Mouse (Mus musculus): Measurements from ENCODE around the gene Ptgis. TPM values are rescaled to one million over a fixed set of nuclear protein-coding genes. Genes with fewer than 3 reads are reported as not detected.

Ptgis gene
- polyA plus RNA-seq (2012; rRNA removed; ENCODE audit: low replicate concordance) = 7.1 and 7.9 TPM in 2 replicates

GRCm38 (mm10) chr2:167240008-167240964 lies at the start of gene Ptgis:
TSS of gene Ptgis (minus strand) at chr2:167240604.

GRCm38 (mm10) chr2:167190076-167190399 lies 50.4 kb downstream of the Ptgis start, which contains the start of gene Kcnb1:
TSS of gene Kcnb1 (minus strand) at chr2:167190155.

Other genes with a start within 250 kb of the Ptgis start
- gene Stau1, start 244.3 kb downstream of the Ptgis start, polyA plus RNA-seq (2012; rRNA removed; ENCODE audit: low replicate concordance) = 7.0 and 15.6 TPM in 2 replicates
- 10.7 and 15.9 TPM in 2 replicates for gene Ddx27, start 225.4 kb downstream of the Ptgis start, polyA plus RNA-seq (2012; rRNA removed; ENCODE audit: low replicate concordance)
- 20.6 and 41.2 TPM in 2 replicates for gene Znfx1, start 177.6 kb downstream of the Ptgis start, polyA plus RNA-seq (2012; rRNA removed; ENCODE audit: low replicate concordance)
- 1.5 and 3.1 TPM in 2 replicates for gene Kcnb1, start 50.4 kb downstream of the Ptgis start, polyA plus RNA-seq (2012; rRNA removed; ENCODE audit: low replicate concordance)
- gene B4galt5, start 108.6 kb upstream of the Ptgis start, polyA plus RNA-seq (2012; rRNA removed; ENCODE audit: low replicate concordance) = 28.0 and 57.3 TPM in 2 replicates
- gene Slc9a8, start 181.1 kb upstream of the Ptgis start, polyA plus RNA-seq (2012; rRNA removed; ENCODE audit: low replicate concordance) = 30.6 and 35.2 TPM in 2 replicates